Mouse (Mus musculus) CH12.LX (cell line): Measurements from ENCODE around the gene Gm16181. TPM values are rescaled to one million over a fixed set of nuclear protein-coding genes. Genes with fewer than 3 reads are reported as not detected.

Source experiments
- DNase-seq: peaks from one replicate; pipeline ENCODE4 v3.0.0-alpha.2; 2013; ENCODE audit errors: extremely low read depth
- H3K27ac ChIP-seq: 2 replicates; pipeline ENCODE4 v1.5.1; 2012; ENCODE audit warnings: low read depth, mild to moderate bottlenecking, control low read depth, moderate library complexity; ENCODE audit not compliant: insufficient read depth
- H3K27me3 ChIP-seq: replicated peaks from 2 replicates; pipeline ENCODE3; 2012; ENCODE audit warnings: inconsistent platforms
- H3K36me3 ChIP-seq, 2 experiments: replicated peaks in 1 of 2; 2 replicates each; pipeline versions ENCODE3 to v1.6.1; 2012; ENCODE audit warnings: inconsistent platforms in 1 of 2, low read length in 1 of 2, mild to moderate bottlenecking in 1 of 2, mixed read lengths in 1 of 2, moderate library complexity in 1 of 2; ENCODE audit not compliant: control insufficient read depth in 1 of 2, insufficient read depth in 1 of 2
- H3K4me1 ChIP-seq, 2 experiments: 2 replicates each; pipeline ENCODE4 v1.6.1; 2012; ENCODE audit warnings: inconsistent platforms in 1 of 2, moderate library complexity in 1 of 2; ENCODE audit not compliant: insufficient read depth in 2 of 2, control insufficient read depth in 1 of 2
- H3K4me2 ChIP-seq: 2 replicates; pipeline ENCODE4 v1.6.1; 2012; ENCODE audit warnings: low read depth, mild to moderate bottlenecking, control low read depth; ENCODE audit not compliant: poor library complexity, insufficient read depth, severe bottlenecking
- H3K4me3 ChIP-seq, 3 experiments: fragments of 150-350 bp in 1 of 3; sonication (generic) in 1 of 3; replicated peaks in 1 of 3; 2 replicates each; pipeline versions ENCODE3 to v1.5.1; 2011 to 2012; ENCODE audit warnings: low read depth in 2 of 3, low read length in 2 of 3, mild to moderate bottlenecking in 2 of 3, moderate library complexity in 2 of 3, control low read depth in 1 of 3, improper control_type of control experiment in 1 of 3, inconsistent platforms in 1 of 3, mixed read lengths in 1 of 3; ENCODE audit not compliant: poor library complexity in 1 of 3
- H3K79me2 ChIP-seq: replicated peaks from 2 replicates; pipeline ENCODE4 v1.6.1; 2012; ENCODE audit warnings: mild to moderate bottlenecking, moderate library complexity; ENCODE audit not compliant: control insufficient read depth, poor library complexity, insufficient read depth, severe bottlenecking; ENCODE audit errors: extremely low read depth
- H3K9ac ChIP-seq: 2 replicates; pipeline ENCODE4 v1.6.1; 2012; ENCODE audit warnings: low read depth, mild to moderate bottlenecking, control low read depth, moderate library complexity; ENCODE audit not compliant: insufficient read depth
- H3K9me3 ChIP-seq: replicated peaks from 2 replicates; pipeline ENCODE3; 2012; ENCODE audit warnings: low read length, inconsistent platforms, mixed read lengths
- BHLHE40 ChIP-seq: IDR thresholded peaks from 2 replicates; pipeline ENCODE4 v1.6.1; 2011; ENCODE audit warnings: mild to moderate bottlenecking, low read depth, low read length, improper control_type of control experiment
- CHD1 ChIP-seq: IDR thresholded peaks from 2 replicates; pipeline ENCODE4 v1.6.1; 2012; ENCODE audit warnings: low read depth, low read length, improper control_type of control experiment, inconsistent platforms
- CHD2 ChIP-seq: IDR thresholded peaks from 2 replicates; pipeline ENCODE4 v1.6.1; 2011; ENCODE audit warnings: low read length, improper control_type of control experiment
- CTCF ChIP-seq, 2 experiments: IDR thresholded peaks in 1 of 2; conservative IDR thresholded peaks in 1 of 2; 2 replicates each; pipeline ENCODE4 v1.5.1; 2011 to 2012; ENCODE audit warnings: low read depth in 2 of 2, low read length in 2 of 2, improper control_type of control experiment in 1 of 2, inconsistent platforms in 1 of 2, mild to moderate bottlenecking in 1 of 2, moderate library complexity in 1 of 2
- ELF1 ChIP-seq: IDR thresholded peaks from 2 replicates; pipeline ENCODE4 v1.6.1; 2014; ENCODE audit warnings: low read depth, mild to moderate bottlenecking, inconsistent platforms, low read length, improper control_type of control experiment
- EP300 ChIP-seq: IDR thresholded peaks from 2 replicates; pipeline ENCODE4 v1.6.1; 2011; ENCODE audit warnings: low read length, improper control_type of control experiment
- ETS1 ChIP-seq: conservative IDR thresholded peaks from 2 replicates; pipeline ENCODE4 v1.6.1; 2012; ENCODE audit warnings: low read depth, mild to moderate bottlenecking, inconsistent platforms, low read length, improper control_type of control experiment, moderate library complexity
- GABPA ChIP-seq: IDR thresholded peaks from 2 replicates; pipeline ENCODE4 v1.6.1; 2012; ENCODE audit warnings: low read depth, low read length, improper control_type of control experiment, inconsistent platforms; ENCODE audit not compliant: insufficient replicate concordance
- IRF4 ChIP-seq: IDR thresholded peaks from 2 replicates; pipeline ENCODE4 v1.6.1; 2014; ENCODE audit warnings: low read depth, mild to moderate bottlenecking, inconsistent platforms, low read length, improper control_type of control experiment
- JUN ChIP-seq: IDR thresholded peaks from 2 replicates; pipeline ENCODE4 v1.6.1; 2011; ENCODE audit warnings: low read depth, mild to moderate bottlenecking, low read length, improper control_type of control experiment, moderate library complexity; ENCODE audit not compliant: insufficient read depth
- KAT2A ChIP-seq: IDR thresholded peaks from 2 replicates; pipeline ENCODE4 v1.6.1; 2012; ENCODE audit warnings: low read length, improper control_type of control experiment, inconsistent platforms; ENCODE audit not compliant: insufficient replicate concordance
- MAFK ChIP-seq: IDR thresholded peaks from 2 replicates; pipeline ENCODE4 v1.6.1; 2011; ENCODE audit warnings: low read length, improper control_type of control experiment; ENCODE audit not compliant: insufficient replicate concordance
- MAX ChIP-seq: IDR thresholded peaks from 2 replicates; pipeline ENCODE4 v1.6.1; 2011; ENCODE audit warnings: low read length, improper control_type of control experiment
- MAZ ChIP-seq: IDR thresholded peaks from 2 replicates; pipeline ENCODE4 v1.6.1; 2012; ENCODE audit warnings: low read depth, mild to moderate bottlenecking, inconsistent platforms, low read length, improper control_type of control experiment, moderate library complexity
- MEF2A ChIP-seq: IDR thresholded peaks from 2 replicates; pipeline ENCODE4 v1.6.1; 2014; ENCODE audit warnings: low read depth, mild to moderate bottlenecking, inconsistent platforms, low read length, improper control_type of control experiment, borderline replicate concordance
- NELFE ChIP-seq: IDR thresholded peaks from 2 replicates; pipeline ENCODE4 v1.6.1; 2011; ENCODE audit warnings: low read depth, low read length, improper control_type of control experiment
- PAX5 ChIP-seq: IDR thresholded peaks from 2 replicates; pipeline ENCODE4 v1.6.1; 2012; ENCODE audit warnings: low read length, inconsistent platforms, mixed read lengths
- POLR2A ChIP-seq: IDR thresholded peaks from 2 replicates; pipeline ENCODE4 v1.6.1; 2011; ENCODE audit warnings: low read depth, mild to moderate bottlenecking, improper control_type of control experiment, low read length
- POLR2AphosphoS2 ChIP-seq: IDR thresholded peaks from 2 replicates; pipeline ENCODE4 v1.6.1; 2011; ENCODE audit warnings: low read depth, low read length, improper control_type of control experiment
- RAD21 ChIP-seq: IDR thresholded peaks from 2 replicates; pipeline ENCODE4 v1.6.1; 2011; ENCODE audit warnings: low read depth, mild to moderate bottlenecking, low read length, improper control_type of control experiment, moderate library complexity
- RCOR1 ChIP-seq: conservative IDR thresholded peaks from 2 replicates; pipeline ENCODE4 v1.6.1; 2012; ENCODE audit warnings: low read depth, mild to moderate bottlenecking, inconsistent platforms, low read length, improper control_type of control experiment
- TBP ChIP-seq: conservative IDR thresholded peaks from 2 replicates; pipeline ENCODE4 v1.6.1; 2011; ENCODE audit warnings: low read depth, low read length, improper control_type of control experiment
- TCF12 ChIP-seq: IDR thresholded peaks from 2 replicates; pipeline ENCODE4 v1.6.1; 2014; ENCODE audit warnings: low read depth, mild to moderate bottlenecking, inconsistent platforms, low read length, improper control_type of control experiment
- UBTF ChIP-seq: IDR thresholded peaks from 2 replicates; pipeline ENCODE4 v1.6.1; 2012; ENCODE audit warnings: low read depth, mild to moderate bottlenecking, inconsistent platforms, low read length, improper control_type of control experiment, moderate library complexity
- USF1 ChIP-seq: IDR thresholded peaks from 2 replicates; pipeline ENCODE4 v1.6.1; 2014; ENCODE audit warnings: low read depth, mild to moderate bottlenecking, inconsistent platforms, low read length, improper control_type of control experiment
- USF2 ChIP-seq: conservative IDR thresholded peaks from 2 replicates; pipeline ENCODE4 v1.6.1; 2011; ENCODE audit warnings: low read depth, low read length, improper control_type of control experiment
- ZKSCAN1 ChIP-seq: IDR thresholded peaks from 2 replicates; pipeline ENCODE4 v1.6.1; 2012; ENCODE audit warnings: low read depth, inconsistent platforms, low read length, improper control_type of control experiment, borderline replicate concordance
- ZMIZ1 ChIP-seq: IDR thresholded peaks from 2 replicates; pipeline ENCODE4 v1.6.1; 2012; ENCODE audit warnings: low read depth, mild to moderate bottlenecking, inconsistent platforms, low read length, improper control_type of control experiment
- ZNF384 ChIP-seq: IDR thresholded peaks from 2 replicates; pipeline ENCODE4 v1.6.1; 2012; ENCODE audit warnings: low read depth, low read length, improper control_type of control experiment, inconsistent platforms
- dilution Hi-C: fragments of 300-500 bp; cut with MboI; formaldehyde crosslinking; loops from 2 replicates; pipeline ENCODE4 v1.14.3; 2020; ENCODE audit warnings: low sequenced_read_pairs; ENCODE audit not compliant: extremely low pct_unique_long_range_greater_than_20kb, extremely low pct_ligation_motif_present
- in situ Hi-C: fragments of 300-500 bp; cut with MboI; formaldehyde crosslinking; loops from 3 replicates; pipeline ENCODE4 v1.14.3; 2019; ENCODE audit warnings: low sequenced_read_pairs, low pct_ligation_motif_present, low pct_unique_long_range_greater_than_20kb, mixed read lengths
- polyA plus RNA-seq: library from polyadenylated mRNA; unstranded; fragments of >175 nt; gene quantifications from 2 replicates; pipeline ENCODE4 v1.2.1, GENCODE M21; 2012; ENCODE audit warnings: low read depth; ENCODE audit not compliant: insufficient read length
- total RNA-seq, 2 experiments: library from RNA; depleted of rRNA; stranded (reverse); fragments of 300-350 nt in 1 of 2; fragments of >200 nt in 1 of 2; gene quantifications; 2 replicates each; pipeline ENCODE4 v1.2.3; 2012 to 2014

Gene Gm16181
- total and polyA plus RNA-seq, 3 experiments, result not detected

DNA sequence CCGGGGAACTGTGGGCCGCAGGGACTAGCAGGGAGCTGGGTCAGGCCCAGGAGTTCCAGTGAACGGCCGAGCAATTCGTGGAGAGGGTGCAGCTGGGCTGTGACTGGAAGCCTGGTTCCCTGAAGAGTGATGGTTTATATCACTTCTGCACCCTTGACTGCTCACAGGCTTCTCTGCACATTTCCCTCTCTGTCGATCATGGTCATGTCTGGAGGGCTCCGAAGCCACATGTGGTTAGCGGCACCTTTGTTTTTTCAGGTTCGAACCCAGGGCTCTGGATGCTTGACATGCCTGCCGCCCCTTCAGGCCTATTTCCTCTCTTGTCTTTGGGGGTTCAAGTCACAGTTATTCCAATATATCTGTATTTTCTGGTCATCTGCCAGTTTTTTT, 15.3 kb upstream of the Gm16181 start:
- Histone ChIP-seq H3K27ac (peak overlapping the region; percentile 16; the same call in 1 of the 2 replicates), H3K36me3 (peaks cover 0 to under 1% of the 10 kb centered on the region in 2 experiments), H3K4me1 (peaks cover 22 to 72% of the 10 kb centered on the region in 2 experiments), H3K4me3 (peak overlapping the region; percentile 2 to 51 (median 38)), H3K4me2 (peak overlapping the region; percentile 23), H3K9me3 (no peaks in the 10 kb centered on the region), H3K79me2 (peaks cover 13% of the 10 kb centered on the region), H3K27me3 (no peaks in the 10 kb centered on the region), H3K9ac (peak overlapping the region; percentile 1; the same call in 1 of the 2 replicates)
- DNase-seq, result peak; percentile 75
- in situ Hi-C loops, result no loop called here
- TF ChIP-seq BHLHE40 (peak; percentile 40; the same call in 1 of the 2 replicates), TCF12 (0 out of 2 replicates have a peak, but pooled peaks have one; percentile 8), ETS1 (0 out of 2 replicates have a peak, but pooled peaks have one; percentile 7), MAX (peak; percentile 29; the same call in 1 of the 2 replicates), ZNF384 (peak; percentile 48), POLR2A (no peak)
- dilution Hi-C loops, result no loop called here

- dilution Hi-C loops, result no loop called here
- no peaks in the 10 kb centered on the region for H3K36me3 ChIP-seq
- in situ Hi-C loops, result no loop called here
- H3K4me2 ChIP-seq, result peak overlapping the region; percentile 72
- H3K9ac ChIP-seq, result peak overlapping the region; percentile 62
- peaks cover 28 to 80% of the 10 kb centered on the region in 2 experiments for H3K4me1 ChIP-seq
- H3K27me3 ChIP-seq, result no peaks in the 10 kb centered on the region
- H3K79me2 ChIP-seq, result no peaks in the 10 kb centered on the region
- peak; percentile 94 for DNase-seq
- H3K9me3 ChIP-seq, result no peaks in the 10 kb centered on the region
- peak overlapping the region; percentile 97 for H3K27ac ChIP-seq
- no peak overlapping the region for H3K4me3 ChIP-seq
- TF ChIP-seq MEF2A (peak; percentile 93), MAX (peak; percentile 89), CTCF (conservative IDR thresholded peaks at IDR 0.05 in 1 of 2, IDR thresholded peaks at IDR 0.05 in 1 of 2; ENCODE audit: low read depth in 2 of 2, low read length in 2 of 2) (no peak), ETS1 (peak; percentile 99), NELFE (no peak), PAX5 (no peak), BHLHE40 (peak; percentile 99), ZMIZ1 (peak; percentile 52; the same call in 1 of the 2 replicates), IRF4 (peak; percentile 92), CHD2 (peak; percentile 93), RAD21 (no peak; the same call in none of the 2 replicates), ZKSCAN1 (no peak), POLR2A (peak; percentile 46), UBTF (0 out of 2 replicates have a peak, but pooled peaks have one; percentile 64), ELF1 (no peak), POLR2AphosphoS2 (peak; percentile 43; the same call in 1 of the 2 replicates), JUN (peak; percentile 62), USF2 (no peak), ZNF384 (peak; percentile 51), TBP (peak; percentile 83), USF1 (no peak), RCOR1 (peak; percentile 97), KAT2A (0 out of 2 replicates have a peak, but pooled peaks have one; percentile 64), MAFK (peak; percentile 82), CHD1 (no peak), EP300 (peak; percentile 92), GABPA (no peak), MAZ (peak; percentile 99)
Observed at GRCm38 (mm10) chr17:35209785-35210535, 10.7 kb upstream of the Gm16181 start.
